Mouse (Mus musculus) layer of hippocampus, adult 11-12 months (tissue): ENCODE measurements around the gene Pck1.

Experiments used
- DNase-seq: peaks from one replicate; pipeline ENCODE4 v3.0.0; 2022; ENCODE audit warnings: low spot score

The Pck1 gene

DNA sequence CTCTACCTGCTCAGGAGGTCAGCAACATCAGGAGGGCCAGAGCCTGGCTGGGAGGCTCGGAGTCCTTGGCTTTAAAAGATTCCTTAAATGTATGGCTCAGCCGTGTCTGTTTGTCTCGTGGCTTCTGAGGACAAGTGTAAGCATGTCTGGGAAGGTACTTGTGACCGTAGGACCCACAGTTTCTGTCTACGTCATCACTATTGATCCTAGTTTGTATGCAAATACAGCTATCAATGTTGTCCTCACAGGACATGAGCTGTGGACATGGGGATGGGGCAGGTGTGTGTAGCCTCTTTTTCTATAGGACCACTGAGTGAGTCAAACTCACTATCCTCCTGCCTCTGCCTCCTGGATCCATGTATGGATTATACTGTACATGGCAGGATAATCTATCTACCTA is 4.8 kb upstream of the Pck1 start:
- DNase-seq: no peak

DNA sequence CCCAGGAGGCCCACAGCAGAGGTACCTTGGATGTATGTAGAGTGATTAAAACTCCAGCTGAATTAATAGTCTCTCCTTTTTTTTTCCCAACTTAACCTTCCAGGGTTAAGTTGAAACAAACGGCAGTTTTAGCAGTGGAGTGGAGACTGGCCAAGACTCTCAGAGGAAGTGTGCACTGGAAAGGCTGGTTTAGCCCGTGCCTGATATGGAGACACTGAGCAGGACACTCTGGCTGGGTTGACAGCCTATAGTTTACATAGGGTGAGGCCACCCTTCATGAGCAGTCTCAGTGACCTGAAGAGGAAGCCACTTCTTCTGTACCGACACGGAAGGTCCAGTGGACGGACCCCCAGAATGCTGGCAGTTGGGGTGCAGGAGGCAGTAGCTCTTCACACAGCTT is 1.5 kb upstream of the Pck1 start:
- DNase-seq: no peak

DNA sequence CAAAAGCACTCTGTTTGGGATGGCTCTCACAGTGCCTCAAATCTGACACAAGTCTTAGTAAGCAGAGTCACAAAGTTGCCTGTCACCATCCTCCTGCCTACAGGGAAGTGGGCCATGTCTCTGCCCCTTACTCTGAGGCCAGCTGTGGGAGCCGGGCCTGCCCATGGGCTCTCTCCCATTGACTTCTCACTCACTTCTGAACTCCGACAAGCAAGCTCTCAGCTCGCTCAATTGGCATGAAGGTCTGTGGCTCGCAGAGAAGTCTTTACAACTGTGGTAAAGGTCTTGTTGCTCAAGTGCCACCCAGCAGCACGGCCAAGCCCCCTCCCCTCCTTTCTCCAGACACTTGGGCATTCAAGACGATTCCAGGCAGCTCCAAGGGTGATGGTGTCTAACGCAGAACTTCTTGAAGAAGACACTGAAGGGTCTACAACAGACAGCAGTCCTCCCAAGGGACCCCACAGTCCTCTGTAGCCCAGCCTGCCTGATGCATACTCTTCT is 1.0 kb upstream of the Pck1 start:
- DNase-seq: no peak

DNA sequence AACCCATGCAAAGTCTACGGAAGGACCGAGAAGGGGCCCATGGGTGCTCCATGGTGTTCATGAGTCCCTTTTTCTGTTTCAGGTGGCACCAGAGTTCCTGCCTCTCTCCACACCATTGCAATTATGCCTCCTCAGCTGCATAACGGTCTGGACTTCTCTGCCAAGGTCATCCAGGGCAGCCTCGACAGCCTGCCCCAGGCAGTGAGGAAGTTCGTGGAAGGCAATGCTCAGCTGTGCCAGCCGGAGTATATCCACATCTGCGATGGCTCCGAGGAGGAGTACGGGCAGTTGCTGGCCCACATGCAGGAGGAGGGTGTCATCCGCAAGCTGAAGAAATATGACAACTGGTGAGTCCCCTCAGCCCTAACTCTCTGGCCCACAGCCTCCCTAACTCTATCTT is 418 bp downstream of the Pck1 start:
- no peak for DNase-seq

DNA sequence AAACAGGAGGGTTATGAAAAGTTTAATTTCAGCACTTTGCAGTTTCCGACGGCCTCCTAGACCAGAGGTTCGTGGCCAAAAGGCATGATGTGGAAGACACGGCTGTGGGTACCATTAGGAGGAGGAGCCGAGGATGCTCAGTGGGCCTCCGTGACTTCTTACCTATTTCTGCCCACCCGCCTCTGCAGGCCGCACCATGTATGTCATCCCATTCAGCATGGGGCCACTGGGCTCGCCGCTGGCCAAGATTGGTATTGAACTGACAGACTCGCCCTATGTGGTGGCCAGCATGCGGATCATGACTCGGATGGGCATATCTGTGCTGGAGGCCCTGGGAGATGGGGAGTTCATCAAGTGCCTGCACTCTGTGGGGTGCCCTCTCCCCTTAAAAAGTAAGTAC is 1.7 kb downstream of the Pck1 start:
- no peak for DNase-seq

DNA sequence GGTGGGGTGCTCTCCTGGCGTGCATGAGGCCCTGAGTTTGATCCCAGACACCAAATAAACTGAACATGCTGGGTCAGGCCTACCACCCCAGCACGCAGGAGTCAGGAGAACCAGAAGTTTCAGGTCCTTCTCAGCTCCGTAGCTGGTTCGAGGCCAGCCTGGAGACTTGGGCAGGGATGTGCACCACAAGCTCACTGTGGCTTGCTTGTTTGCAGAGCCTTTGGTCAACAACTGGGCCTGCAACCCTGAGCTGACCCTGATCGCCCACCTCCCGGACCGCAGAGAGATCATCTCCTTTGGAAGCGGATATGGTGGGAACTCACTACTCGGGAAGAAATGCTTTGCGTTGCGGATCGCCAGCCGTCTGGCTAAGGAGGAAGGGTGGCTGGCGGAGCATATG is 2.1 kb downstream of the Pck1 start:
- DNase-seq: no peak

DNA sequence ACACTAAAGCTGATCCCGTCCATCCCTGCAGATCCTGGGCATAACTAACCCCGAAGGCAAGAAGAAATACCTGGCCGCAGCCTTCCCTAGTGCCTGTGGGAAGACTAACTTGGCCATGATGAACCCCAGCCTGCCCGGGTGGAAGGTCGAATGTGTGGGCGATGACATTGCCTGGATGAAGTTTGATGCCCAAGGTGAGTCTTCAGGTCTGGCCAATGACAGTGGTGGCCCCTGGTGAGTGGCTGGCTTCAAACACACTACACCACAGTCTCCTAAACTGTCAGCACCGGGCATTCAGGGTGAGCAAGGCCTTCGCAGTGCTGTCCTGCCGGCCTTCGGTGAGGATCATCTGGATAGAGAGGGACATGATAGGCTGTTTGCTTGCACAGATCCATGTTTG is 3.1 kb downstream of the Pck1 start:
- no peak for DNase-seq

DNA sequence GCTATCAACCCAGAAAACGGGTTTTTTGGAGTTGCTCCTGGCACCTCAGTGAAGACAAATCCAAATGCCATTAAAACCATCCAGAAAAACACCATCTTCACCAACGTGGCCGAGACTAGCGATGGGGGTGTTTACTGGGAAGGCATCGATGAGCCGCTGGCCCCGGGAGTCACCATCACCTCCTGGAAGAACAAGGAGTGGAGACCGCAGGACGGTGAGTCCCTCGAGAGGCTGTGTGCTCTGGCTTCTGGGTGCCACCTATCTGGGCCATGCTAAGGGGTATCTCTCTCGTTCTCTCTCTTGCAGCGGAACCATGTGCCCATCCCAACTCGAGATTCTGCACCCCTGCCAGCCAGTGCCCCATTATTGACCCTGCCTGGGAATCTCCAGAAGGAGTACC is 4.1 kb downstream of the Pck1 start:
- DNase-seq: no peak

DNA sequence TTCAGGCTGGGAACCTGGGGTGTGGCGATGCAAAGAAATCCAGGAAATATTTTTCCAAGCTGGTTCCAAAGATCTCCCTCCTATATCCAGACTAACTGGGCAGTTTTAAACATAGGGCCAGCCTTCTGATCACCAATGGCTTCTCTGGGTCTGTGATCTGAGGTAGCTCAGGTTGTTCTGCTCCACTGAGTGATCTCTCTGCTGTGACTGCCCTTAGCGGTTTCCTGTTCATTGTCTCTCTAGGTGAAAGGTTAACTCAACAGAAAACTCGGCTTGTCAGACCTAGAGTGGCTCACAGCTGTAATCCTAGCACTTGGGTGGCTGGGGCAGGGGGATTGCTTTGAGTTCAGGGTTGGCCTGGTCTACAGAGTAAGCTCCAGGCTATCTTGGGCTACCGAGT is 4.5 kb downstream of the Pck1 start:
- no peak for DNase-seq

DNA sequence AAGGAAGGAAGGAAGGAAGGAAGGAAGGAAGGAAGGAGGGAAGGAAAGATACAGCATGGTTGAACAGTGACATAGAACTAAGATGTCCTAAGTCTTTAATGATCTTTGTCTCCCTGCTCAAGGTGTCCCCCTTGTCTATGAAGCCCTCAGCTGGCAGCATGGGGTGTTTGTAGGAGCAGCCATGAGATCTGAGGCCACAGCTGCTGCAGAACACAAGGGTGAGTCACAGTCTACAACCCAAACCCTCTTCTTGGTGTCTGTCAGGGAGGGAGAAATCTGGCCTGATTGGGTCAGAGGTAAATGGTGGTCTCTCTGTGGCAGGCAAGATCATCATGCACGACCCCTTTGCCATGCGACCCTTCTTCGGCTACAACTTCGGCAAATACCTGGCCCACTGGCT is 5.0 kb downstream of the Pck1 start:
- DNase-seq: no peak

DNA sequence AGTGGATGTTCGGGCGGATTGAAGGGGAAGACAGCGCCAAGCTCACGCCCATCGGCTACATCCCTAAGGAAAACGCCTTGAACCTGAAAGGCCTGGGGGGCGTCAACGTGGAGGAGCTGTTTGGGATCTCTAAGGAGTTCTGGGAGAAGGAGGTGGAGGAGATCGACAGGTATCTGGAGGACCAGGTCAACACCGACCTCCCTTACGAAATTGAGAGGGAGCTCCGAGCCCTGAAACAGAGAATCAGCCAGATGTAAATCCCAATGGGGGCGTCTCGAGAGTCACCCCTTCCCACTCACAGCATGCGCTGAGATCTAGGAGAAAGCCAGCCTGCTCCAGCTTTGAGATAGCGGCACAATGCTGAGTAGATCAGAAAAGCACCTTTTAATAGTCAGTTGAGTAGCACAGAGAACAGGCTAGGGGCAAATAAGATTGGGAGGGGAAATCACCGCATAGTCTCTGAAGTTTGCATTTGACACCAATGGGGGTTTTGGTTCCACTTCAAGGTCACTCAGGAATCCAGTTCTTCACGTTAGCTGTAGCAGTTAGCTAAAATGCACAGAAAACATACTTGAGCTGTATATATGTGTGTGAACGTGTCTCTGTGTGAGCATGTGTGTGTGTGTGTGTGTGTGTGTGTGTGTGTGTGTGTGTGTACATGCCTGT is 5.7 kb downstream of the Pck1 start:
- DNase-seq: no peak

DNA sequence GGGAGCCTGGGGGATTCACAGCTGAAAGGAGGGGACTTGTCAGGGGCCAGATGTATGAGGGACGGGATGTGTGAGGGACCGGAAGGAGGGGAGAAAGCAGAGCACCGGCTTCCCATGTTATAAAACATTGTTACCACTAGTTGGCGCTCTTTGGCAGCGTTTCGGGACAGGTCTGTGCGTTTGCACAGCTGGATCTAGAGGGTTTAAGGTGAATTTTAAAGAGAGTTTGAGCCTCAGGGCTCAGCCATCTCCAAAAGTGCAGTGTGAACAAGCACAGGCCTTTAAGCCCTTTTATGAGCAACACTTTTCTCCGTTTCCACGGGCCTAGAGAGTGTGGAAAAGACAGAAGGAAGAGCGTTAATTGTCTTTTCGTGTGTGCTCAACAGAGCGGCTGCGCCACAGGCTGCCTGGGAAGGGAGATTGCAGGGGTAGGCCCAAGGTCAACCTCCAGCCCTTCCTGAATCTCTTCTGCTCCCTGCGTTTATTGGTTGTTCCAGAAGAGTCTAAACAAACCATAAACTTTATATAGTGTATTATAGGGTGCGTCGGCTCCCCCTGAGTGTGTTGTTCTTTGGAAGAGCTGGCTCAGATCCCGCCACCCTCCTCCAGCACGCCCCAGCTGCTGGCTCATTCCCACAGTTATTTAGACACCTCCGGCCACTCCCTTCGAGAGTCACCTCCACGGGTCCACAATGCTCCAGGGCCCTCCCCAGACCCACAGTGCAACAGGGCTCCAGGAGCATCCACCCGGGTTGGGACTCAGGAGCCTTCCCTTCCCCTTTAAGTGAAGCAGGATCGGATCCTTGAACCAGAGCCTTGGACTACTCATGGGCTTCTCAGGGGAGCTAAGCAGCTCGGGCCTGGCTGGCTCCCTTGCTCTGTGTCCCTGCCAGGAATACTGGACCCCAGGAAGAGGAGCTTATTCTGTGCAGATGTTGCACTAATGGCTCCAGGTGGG is 6.8 kb downstream of the Pck1 start:
- peak; percentile 42 for DNase-seq

DNA sequence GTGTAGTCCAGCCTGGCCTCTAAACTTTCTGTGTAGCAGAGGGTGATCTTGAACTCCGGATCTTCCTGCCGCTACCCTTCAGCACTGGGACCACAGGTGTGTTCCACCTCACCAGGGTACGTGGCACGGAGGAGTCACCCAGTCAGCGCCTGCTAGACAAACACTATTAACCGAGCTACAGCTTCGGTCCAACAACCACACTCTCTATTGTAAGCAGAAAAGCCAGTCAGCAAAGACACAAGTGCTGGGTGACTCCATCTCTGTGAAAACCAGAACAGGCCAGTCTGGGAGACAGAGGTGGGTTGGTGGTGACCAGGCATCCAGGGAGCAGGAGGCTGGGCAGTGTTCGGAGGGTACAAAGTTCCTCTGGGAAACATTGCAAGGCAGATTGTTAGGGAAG is 10.5 kb downstream of the Pck1 start:
- no peak for DNase-seq

DNA sequence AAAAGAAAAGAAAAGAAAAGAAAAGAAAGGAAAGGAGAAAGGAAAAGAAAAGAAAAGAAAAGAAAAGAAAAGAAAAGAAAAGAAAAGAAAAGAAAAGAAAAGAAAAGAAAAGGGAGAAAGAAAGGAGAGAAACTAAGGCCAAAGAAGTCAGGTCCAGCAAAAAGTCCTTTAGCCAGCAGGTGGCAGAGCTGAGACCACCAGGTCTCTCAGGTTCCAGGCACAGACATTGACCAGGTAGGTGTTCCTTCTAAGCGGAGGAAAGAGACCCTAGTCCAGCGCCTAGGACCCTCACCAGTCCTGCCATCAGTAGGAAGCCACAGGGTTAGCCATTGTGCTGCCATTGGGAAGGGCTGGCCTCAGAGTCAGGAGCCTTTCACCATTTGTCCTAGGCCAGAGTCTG is 11.5 kb downstream of the Pck1 start:
- no peak for DNase-seq

DNA sequence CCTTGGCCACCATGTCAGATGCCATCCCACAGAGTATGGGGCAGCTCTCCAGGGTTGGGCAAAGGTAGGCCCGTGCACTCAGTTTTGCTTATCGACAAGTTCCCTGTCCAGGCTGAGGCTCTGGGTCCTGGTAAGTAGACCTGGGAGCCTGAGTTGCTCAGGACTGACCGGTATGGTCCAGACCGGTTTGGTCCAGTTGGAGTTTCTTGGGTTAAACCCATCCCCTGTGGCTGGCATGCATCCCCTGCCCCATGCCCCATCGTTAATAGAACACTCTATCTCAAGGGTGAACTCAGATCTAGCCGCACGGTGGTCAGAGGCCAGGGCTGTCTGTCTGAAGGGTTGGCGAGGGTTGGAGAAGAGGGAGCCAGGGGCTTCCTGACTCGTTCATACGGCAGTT is 12.1 kb downstream of the Pck1 start:
- DNase-seq: no peak

DNA sequence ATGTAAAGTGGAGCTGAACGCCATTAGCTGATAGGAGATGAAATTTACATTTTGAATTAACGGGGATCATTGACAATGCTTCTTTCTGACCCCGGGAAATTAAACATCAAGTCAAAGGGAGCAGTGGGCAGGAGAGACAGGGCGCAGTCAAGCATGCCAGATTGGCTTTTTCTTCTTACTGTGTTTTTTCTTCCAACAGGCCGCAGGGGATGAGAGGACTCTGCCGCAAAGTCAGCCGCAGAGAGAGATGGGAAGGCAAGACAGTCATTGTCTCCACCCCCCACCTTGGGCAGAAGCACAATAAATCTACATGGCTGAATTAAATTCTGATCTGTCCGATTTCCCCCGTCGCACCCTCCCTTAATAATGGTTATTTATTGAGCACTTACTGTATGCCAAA is 12.5 kb downstream of the Pck1 start:
- DNase-seq: no peak

DNA sequence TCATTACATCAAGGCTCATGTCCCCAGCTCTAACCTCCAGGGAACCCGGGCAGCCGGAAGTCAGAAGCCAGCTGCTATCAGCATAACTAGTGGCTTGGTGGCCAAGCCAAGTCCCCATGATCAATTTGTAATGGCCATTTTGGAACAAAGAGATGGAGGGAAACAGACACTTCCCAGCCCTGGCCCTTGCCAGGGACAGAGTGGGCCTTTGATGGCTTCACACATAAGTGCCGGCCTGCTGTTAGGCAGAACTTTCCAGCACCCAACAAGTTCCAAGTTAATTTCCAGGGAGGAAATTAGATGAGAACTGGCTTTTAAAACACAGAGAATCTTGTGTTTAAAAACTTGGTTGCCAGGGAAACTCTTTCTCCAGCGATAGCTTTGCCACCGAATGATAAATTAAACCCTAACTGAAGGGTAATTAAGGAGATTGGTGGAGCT is 15.6 kb downstream of the Pck1 start:
- DNase-seq: no peak

DNA sequence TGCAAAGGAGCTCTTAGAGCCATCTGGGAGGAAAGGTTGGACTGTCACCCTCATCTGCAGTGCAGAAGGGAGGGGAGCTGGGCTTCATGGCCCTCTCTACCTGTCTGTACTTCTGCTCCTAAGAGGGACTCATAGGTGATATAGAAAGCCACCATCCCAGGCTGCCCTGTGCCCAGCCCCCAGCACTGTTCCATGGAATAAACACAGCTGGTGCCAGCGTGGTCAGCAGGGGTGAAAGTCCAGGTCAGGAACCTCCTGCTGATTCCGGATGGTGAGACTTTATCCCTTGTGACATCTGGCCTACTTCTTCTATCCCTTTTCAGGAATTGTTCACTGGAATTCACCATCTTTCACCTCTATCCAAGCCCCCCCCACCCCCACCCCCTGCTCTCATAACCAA is 17.2 kb downstream of the Pck1 start:
- DNase-seq: no peak

DNA sequence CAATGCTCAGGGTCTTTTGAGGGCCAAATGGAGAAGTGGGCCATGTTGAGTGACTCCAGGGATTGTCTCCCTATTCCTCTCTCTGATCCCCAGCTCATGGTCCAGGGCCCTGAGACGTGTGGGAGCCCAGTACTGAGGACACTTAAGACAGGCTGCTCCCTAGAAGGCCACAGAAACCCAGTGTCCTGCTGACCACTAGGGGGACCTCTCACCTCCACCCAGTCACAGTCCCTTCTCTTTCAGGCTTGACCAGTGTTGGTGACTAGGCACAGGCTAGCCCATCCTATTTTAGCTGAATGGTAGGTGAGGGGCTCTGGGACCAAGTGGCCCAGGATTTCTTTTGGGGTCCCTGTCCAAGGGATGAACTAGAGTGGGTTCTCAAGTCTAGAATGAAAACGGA is 17.9 kb downstream of the Pck1 start:
- no peak for DNase-seq

DNA sequence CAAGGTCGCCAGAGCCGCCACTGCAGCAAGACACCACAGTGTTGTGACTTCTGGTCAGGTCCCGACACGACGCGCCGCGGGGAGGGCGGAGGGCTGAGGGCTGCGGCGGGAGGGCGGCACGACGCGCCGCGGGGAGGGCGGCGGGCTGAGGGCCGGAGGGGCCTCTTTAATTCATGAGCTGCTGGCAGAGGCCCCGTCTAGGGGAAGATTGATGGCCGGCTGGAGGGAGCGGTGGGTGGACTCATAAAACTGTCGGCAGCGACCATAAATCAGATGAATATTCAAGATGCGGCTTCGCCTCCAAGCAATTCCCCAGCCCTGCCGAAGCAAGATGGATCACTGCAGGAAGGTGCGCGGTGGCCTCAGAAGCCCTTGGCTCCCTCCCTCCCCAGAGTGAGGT is 18.6 kb downstream of the Pck1 start:
- DNase-seq: no peak

DNA sequence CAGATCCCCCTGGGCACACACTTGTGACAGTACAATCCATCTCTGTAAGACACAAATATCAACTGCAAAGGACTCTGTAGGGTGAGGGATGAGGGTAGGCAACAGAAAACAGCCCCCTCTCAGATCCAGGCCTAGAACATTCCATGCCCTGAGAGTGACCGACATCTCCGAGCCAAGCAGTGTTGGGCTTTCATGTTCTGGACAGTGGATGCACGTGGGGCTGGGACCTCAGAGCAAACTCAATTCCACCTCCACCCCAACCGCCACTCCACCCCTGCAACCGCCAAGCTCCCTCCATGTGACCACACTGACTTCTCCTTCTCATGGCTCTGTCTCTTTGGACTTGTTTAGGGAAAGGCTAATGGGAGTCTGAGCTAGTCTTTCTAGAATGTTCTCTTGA is 19.1 kb downstream of the Pck1 start:
- DNase-seq: no peak

DNA sequence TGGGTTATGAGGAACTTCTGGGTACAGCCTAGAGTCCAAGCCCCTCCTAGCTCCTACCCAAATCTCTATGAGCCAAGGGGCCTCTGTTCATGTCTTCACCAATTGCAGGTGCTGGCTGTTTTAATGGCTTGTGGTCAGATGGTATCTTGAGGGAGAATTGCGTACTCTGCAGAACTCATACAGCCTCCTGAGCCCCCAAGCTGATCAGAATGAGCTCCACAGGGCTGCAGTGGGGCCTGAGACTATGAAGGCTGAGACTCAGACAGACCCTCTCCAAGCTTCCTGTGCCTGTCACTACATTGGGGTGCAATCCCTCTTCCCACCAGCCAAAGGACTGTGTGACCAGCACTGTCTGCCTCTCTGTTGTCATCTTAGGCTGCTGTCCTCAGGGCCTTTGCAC is 19.5 kb downstream of the Pck1 start:
- no peak for DNase-seq

DNA sequence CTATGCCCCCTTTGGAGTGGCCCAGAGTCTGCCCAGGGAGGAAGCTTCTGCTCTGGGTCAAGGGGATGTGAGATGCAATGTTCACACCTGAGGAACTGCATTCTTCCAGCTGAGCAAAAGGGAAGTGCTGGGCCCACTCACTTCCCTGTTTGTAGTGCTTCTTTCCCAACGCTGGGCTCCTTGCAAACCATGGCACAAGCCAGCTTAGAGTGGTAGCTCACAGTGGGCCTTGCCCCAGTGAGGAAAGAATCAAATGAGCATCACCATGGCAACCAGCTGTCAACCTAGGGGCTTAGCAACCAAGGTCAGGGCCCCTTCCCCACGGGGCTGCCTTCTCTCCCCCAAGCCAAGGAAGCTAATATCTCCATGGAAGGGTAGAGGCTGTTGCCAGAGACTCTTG is 20.2 kb downstream of the Pck1 start:
- no peak for DNase-seq
